ENCODE assay signal across 8 mouse cellular contexts in genomic region chr4:152178916-152179705, GRCm38 (mm10). TPM values are rescaled to one million over a fixed set of nuclear protein-coding genes. Genes with fewer than 3 reads are reported as not detected.
A peak's percentile ranks its signal among the peaks of the same experiment; 100 is the strongest.
DNase-seq lines count a peak whose midpoint lies in the region; ATAC-seq and TF ChIP-seq lines count a peak whose summit lies in the region.

No protein-coding gene starts in this region.

- no peak for TF ChIP-seq POLR2A in testis, adult 2 months (IDR thresholded peaks at IDR 0.05; ENCODE audit: control insufficient read depth, low read depth, low read length)

- no peak for TF ChIP-seq CTCF in testis, adult 2 months (IDR thresholded peaks at IDR 0.05; ENCODE audit: control insufficient read depth, insufficient read depth, insufficient replicate concordance, low read depth, low read length)

- no peaks in the 10 kb centered on the region for H3K9me3 ChIP-seq in intestine, embryonic 15.5 days

- H3K4me1 ChIP-seq in testis, adult 2 months (ENCODE audit: control insufficient read depth, insufficient read depth, low read length): peaks cover 16% of the 10 kb centered on the region
- H3K4me1 ChIP-seq in intestine, embryonic 15.5 days (replicated peaks): peaks cover 10% of the 10 kb centered on the region

- H3K36me3 ChIP-seq in testis, adult 2 months (ENCODE audit: control insufficient read depth, insufficient read depth, low read length): no peaks in the 10 kb centered on the region; the same call in 1 of the 2 replicates
- H3K36me3 ChIP-seq in intestine, embryonic 15.5 days: no peaks in the 10 kb centered on the region

- H3K4me3 ChIP-seq in testis, adult 2 months (ENCODE audit: control insufficient read depth, low read depth, low read length): peak overlapping the region; percentile 99
- peak overlapping the region; percentile 68 for H3K4me3 ChIP-seq in intestine, embryonic 15.5 days (replicated peaks)

- H3K9ac ChIP-seq in intestine, embryonic 15.5 days: peak overlapping the region; percentile 46

- H3K27ac ChIP-seq in testis, adult 2 months (ENCODE audit: control insufficient read depth, insufficient read depth, low read depth, low read length): peak overlapping the region; percentile 95
- H3K27ac ChIP-seq in intestine, embryonic 15.5 days: no peak overlapping the region

- 32% methylated on average over 16 of the region's 16 CpGs for WGBS in intestine, embryonic 15.5 days

- peak overlapping the region; percentile 93 for H3K4me2 ChIP-seq in intestine, embryonic 15.5 days (replicated peaks)

- peak; percentile 62 for DNase-seq in cerebellum, adult 11-12 months
- DNase-seq in cerebellum, adult 11 months: no peak
- DNase-seq in testis, postnatal 10 days (ENCODE audit: low spot score): no peak
- DNase-seq in naive thymus-derived CD4-positive, alpha-beta T cell, adult 2 months (ENCODE audit: low read depth): peak; percentile 66
- DNase-seq in spleen, adult 12 weeks (ENCODE audit: low spot score): no peak

- H3K27me3 ChIP-seq in testis, adult 2 months (ENCODE audit: control insufficient read depth, insufficient read depth, low read length): no peaks in the 10 kb centered on the region
- peaks cover 11% of the 10 kb centered on the region for H3K27me3 ChIP-seq in intestine, embryonic 15.5 days (replicated peaks)

- ATAC-seq in intestine, embryonic 15.5 days: no peak; the same call in 1 of the 2 replicates
- no peak for ATAC-seq in frontal cortex, adult (ENCODE audit: low TSS enrichment)

RNA-seq across cellular contexts. Expression of gene Acot7, which starts 1.2 kb away (rescaled TPM):
- polyA plus RNA-seq in testis, adult 2 months (2012; rRNA removed): 685 and 754 TPM in 2 replicates
- polyA plus RNA-seq in intestine, embryonic 15.5 days (2015; fragmentation: Nextera tagmentation; extraction: Ambion mirVana): 57.8 and 60.0 TPM in 2 replicates

RNA-seq across cellular contexts. Expression of gene Hes2, which starts 20.4 kb away (rescaled TPM):
- 0.42 and 0.73 TPM in 2 replicates for polyA plus RNA-seq in testis, adult 2 months (2012; rRNA removed)
- polyA plus RNA-seq in intestine, embryonic 15.5 days (2015; fragmentation: Nextera tagmentation; extraction: Ambion mirVana): 0.30 and 0.42 TPM in 2 replicates

RNA-seq across cellular contexts. Expression of gene Espn, which starts 26.9 kb away (rescaled TPM):
- 84.1 and 87.1 TPM in 2 replicates for polyA plus RNA-seq in testis, adult 2 months (2012; rRNA removed)
- polyA plus RNA-seq in intestine, embryonic 15.5 days (2015; fragmentation: Nextera tagmentation; extraction: Ambion mirVana): 29.2 and 30.8 TPM in 2 replicates

Comparison
In these comparisons a context has a peak if more than half of its experiments do, and no peak if none do; other contexts are left out.
1. DNase-seq: peak in cerebellum, adult 11-12 months (single experiment) and naive thymus-derived CD4-positive, alpha-beta T cell, adult 2 months (single experiment); none in cerebellum, adult 11 months (single experiment), testis, postnatal 10 days (single experiment) and spleen, adult 12 weeks (single experiment).
2. RNA of gene Acot7, which starts 1.2 kb away (polyA plus RNA-seq): 685 to 754 TPM in testis, adult 2 months; 57.8 to 60.0 TPM in intestine, embryonic 15.5 days; every median in the first group is over 10 times any median in the second.